Mouse (Mus musculus): Measurements from ENCODE around the gene Sult2b1. TPM values are rescaled to one million over a fixed set of nuclear protein-coding genes. Genes with fewer than 3 reads are reported as not detected.

The Sult2b1 gene
- polyA plus RNA-seq, 2 experiments, result 0.35 to 0.43 TPM

GRCm38 (mm10) chr7:45782271-45782670 is 2.2 kb downstream of the Sult2b1 start:
- no peak for ATAC-seq (ENCODE audit: insufficient read depth)
- peaks cover 42% of the 10 kb centered on the region for H3K27me3 ChIP-seq (ENCODE audit: control insufficient read depth, insufficient read depth, low read length)
- no peak overlapping the region for H3K4me3 ChIP-seq (ENCODE audit: insufficient read depth in 1 of 2, low read depth in 2 of 2, low read length in 2 of 2)

GRCm38 (mm10) chr7:45779081-45779641 is 5.3 kb downstream of the Sult2b1 start:
- Histone ChIP-seq H3K9me3 (ENCODE audit: control insufficient read depth, low read length) (no peaks in the 10 kb centered on the region), H3K4me2 (ENCODE audit: low read depth) (peak overlapping the region; percentile 6; the same call in 1 of the 2 replicates), H3K36me3 (replicated peaks; ENCODE audit: control insufficient read depth, insufficient read depth, low read depth) (no peaks in the 10 kb centered on the region), H3K4me3 (ENCODE audit: insufficient read depth in 1 of 2, low read depth in 2 of 2, low read length in 2 of 2) (no peak overlapping the region), H3K4me1 (replicated peaks; ENCODE audit: control insufficient read depth in 2 of 2, insufficient read depth in 2 of 2, low read length in 1 of 2) (no peaks in the 10 kb centered on the region), H3K9ac (replicated peaks) (no peak overlapping the region), H3K27me3 (ENCODE audit: control insufficient read depth, insufficient read depth, low read length) (peaks cover 11% of the 10 kb centered on the region), H3K27ac (no peak overlapping the region)
- ATAC-seq (ENCODE audit: insufficient read depth) (no peak), DNase-seq (ENCODE audit: low read depth in 3 of 3, low spot score in 3 of 3) (no peak)
- no peak for TF ChIP-seq CTCF (IDR thresholded peaks at IDR 0.05; ENCODE audit: low read depth)
- no peak for TF ChIP-seq EP300 (IDR thresholded peaks at IDR 0.05; ENCODE audit: low read depth)
- WGBS (ENCODE audit: insufficient replicate concordance), result 16% methylated on average over 22 of the region's 22 CpGs

More at GRCm38 (mm10) chr7:45782271-45782670, 2.2 kb downstream of the Sult2b1 start:
- Histone ChIP-seq H3K4me1 (replicated peaks; ENCODE audit: control insufficient read depth in 2 of 2, insufficient read depth in 2 of 2, low read length in 1 of 2) (no peaks in the 10 kb centered on the region), H3K27ac (no peak overlapping the region), H3K4me2 (ENCODE audit: low read depth) (no peak overlapping the region), H3K9ac (replicated peaks) (no peak overlapping the region), H3K36me3 (replicated peaks; ENCODE audit: control insufficient read depth, insufficient read depth, low read depth) (no peaks in the 10 kb centered on the region), H3K9me3 (ENCODE audit: control insufficient read depth, low read length) (no peaks in the 10 kb centered on the region)
- DNase-seq (ENCODE audit: low read depth in 3 of 3, low spot score in 3 of 3), result no peak
- no peak for TF ChIP-seq CTCF (IDR thresholded peaks at IDR 0.05; ENCODE audit: low read depth)
- TF ChIP-seq EP300 (IDR thresholded peaks at IDR 0.05; ENCODE audit: low read depth), result no peak
- 51% methylated on average over 4 of the region's 4 CpGs for WGBS (ENCODE audit: insufficient replicate concordance)

GRCm38 (mm10) chr7:45775237-45775636 is 9.2 kb downstream of the Sult2b1 start:
- DNase-seq (ENCODE audit: low read depth in 3 of 3, low spot score in 3 of 3) (no peak), ATAC-seq (ENCODE audit: insufficient read depth) (no peak)
- Histone ChIP-seq H3K9me3 (ENCODE audit: control insufficient read depth, low read length) (no peaks in the 10 kb centered on the region), H3K9ac (replicated peaks) (no peak overlapping the region), H3K36me3 (replicated peaks; ENCODE audit: control insufficient read depth, insufficient read depth, low read depth) (no peaks in the 10 kb centered on the region), H3K4me2 (ENCODE audit: low read depth) (no peak overlapping the region), H3K4me3 (ENCODE audit: insufficient read depth in 1 of 2, low read depth in 2 of 2, low read length in 2 of 2) (no peak overlapping the region), H3K27me3 (ENCODE audit: control insufficient read depth, insufficient read depth, low read length) (no peaks in the 10 kb centered on the region; the same call in none of the 2 replicates), H3K4me1 (replicated peaks; ENCODE audit: control insufficient read depth in 2 of 2, insufficient read depth in 2 of 2, low read length in 1 of 2) (no peaks in the 10 kb centered on the region), H3K27ac (no peak overlapping the region)
- TF ChIP-seq EP300 (IDR thresholded peaks at IDR 0.05; ENCODE audit: low read depth), result no peak
- TF ChIP-seq CTCF (IDR thresholded peaks at IDR 0.05; ENCODE audit: low read depth), result no peak
- WGBS (ENCODE audit: insufficient replicate concordance), result 48% methylated on average over 7 of the region's 7 CpGs

GRCm38 (mm10) chr7:45771101-45771500 is 13.4 kb downstream of the Sult2b1 start:
- ATAC-seq (ENCODE audit: insufficient read depth) (no peak), DNase-seq (ENCODE audit: low read depth in 3 of 3, low spot score in 3 of 3) (no peak)
- no peak overlapping the region for H3K4me3 ChIP-seq (ENCODE audit: insufficient read depth in 1 of 2, low read depth in 2 of 2, low read length in 2 of 2)
- TF ChIP-seq CTCF (IDR thresholded peaks at IDR 0.05; ENCODE audit: low read depth), result no peak
- TF ChIP-seq EP300 (IDR thresholded peaks at IDR 0.05; ENCODE audit: low read depth), result no peak
- H3K27me3 ChIP-seq (ENCODE audit: control insufficient read depth, insufficient read depth, low read length), result no peaks in the 10 kb centered on the region; the same call in 1 of the 2 replicates
- H3K4me2 ChIP-seq (ENCODE audit: low read depth), result no peak overlapping the region
- WGBS (ENCODE audit: insufficient replicate concordance), result 49% methylated on average over 4 of the region's 4 CpGs
- H3K9me3 ChIP-seq (ENCODE audit: control insufficient read depth, low read length), result no peaks in the 10 kb centered on the region
- no peaks in the 10 kb centered on the region for H3K4me1 ChIP-seq (replicated peaks; ENCODE audit: control insufficient read depth in 2 of 2, insufficient read depth in 2 of 2, low read length in 1 of 2)
- no peaks in the 10 kb centered on the region for H3K36me3 ChIP-seq (replicated peaks; ENCODE audit: control insufficient read depth, insufficient read depth, low read depth)
- no peak overlapping the region for H3K9ac ChIP-seq (replicated peaks)
- no peak overlapping the region for H3K27ac ChIP-seq

- no peak overlapping the region for H3K4me2 ChIP-seq (ENCODE audit: low read depth)
- DNase-seq (ENCODE audit: low read depth in 3 of 3, low spot score in 3 of 3), result no peak
- WGBS (ENCODE audit: insufficient replicate concordance), result 48% methylated on average over 8 of the region's 8 CpGs
- H3K9me3 ChIP-seq (ENCODE audit: control insufficient read depth, low read length), result no peaks in the 10 kb centered on the region
- no peaks in the 10 kb centered on the region; the same call in 1 of the 2 replicates for H3K27me3 ChIP-seq (ENCODE audit: control insufficient read depth, insufficient read depth, low read length)
- no peak for TF ChIP-seq EP300 (IDR thresholded peaks at IDR 0.05; ENCODE audit: low read depth)
- no peak for TF ChIP-seq CTCF (IDR thresholded peaks at IDR 0.05; ENCODE audit: low read depth)
- no peak for ATAC-seq (ENCODE audit: insufficient read depth)
- H3K4me3 ChIP-seq (ENCODE audit: insufficient read depth in 1 of 2, low read depth in 2 of 2, low read length in 2 of 2), result no peak overlapping the region
- H3K4me1 ChIP-seq (replicated peaks; ENCODE audit: control insufficient read depth in 2 of 2, insufficient read depth in 2 of 2, low read length in 1 of 2), result no peaks in the 10 kb centered on the region
- H3K9ac ChIP-seq (replicated peaks), result no peak overlapping the region
- H3K27ac ChIP-seq, result no peak overlapping the region
- no peaks in the 10 kb centered on the region for H3K36me3 ChIP-seq (replicated peaks; ENCODE audit: control insufficient read depth, insufficient read depth, low read depth)
These were observed 13.9 kb downstream of the Sult2b1 start for GRCm38 (mm10) chr7:45770427-45771082.
